Mouse (Mus musculus): ENCODE results near the gene Foxf2.

The Foxf2 gene

DNA sequence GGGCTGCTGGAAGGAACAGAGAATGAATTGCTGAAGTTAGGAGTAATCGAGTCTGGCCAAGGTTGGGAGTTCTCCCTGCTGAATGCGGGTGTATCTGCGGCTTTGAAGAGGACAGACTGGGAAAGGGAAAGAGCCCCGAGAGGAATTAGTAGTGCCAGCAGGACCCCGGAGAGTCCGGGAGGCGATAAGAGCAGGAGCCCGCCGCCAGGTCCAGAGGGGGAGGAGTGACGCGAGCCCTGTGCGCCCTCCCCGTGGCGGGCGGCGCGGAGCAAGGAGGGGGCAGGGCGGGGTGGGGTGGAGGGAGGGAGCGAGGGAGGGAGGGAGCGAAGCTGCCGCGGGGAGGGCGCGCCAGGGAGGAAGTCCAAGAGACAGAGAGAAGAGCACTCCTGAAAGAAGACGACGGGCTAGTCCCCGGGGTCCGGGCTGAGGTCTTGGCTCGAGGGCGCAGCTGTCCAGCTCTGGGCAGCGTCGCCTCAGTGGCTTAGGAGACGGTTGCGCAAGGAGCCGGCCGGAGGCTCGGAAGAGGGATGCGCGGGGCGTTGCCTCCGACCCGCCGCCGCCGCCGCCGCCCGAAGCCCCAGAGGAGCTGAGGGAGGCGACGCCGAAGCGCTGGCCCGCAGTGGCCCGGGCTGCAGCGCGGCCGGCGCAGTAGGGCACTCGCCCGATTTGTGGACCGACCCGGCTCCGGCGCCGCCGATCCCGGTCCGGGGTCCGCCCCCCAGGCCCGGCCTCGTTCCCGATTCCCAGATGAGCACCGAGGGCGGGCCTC, at the start of gene Foxf2:
Foxf2 (plus strand) TSS at position 484 of the 769 bp plus-strand sequence.
- no peak for DNase-seq (ENCODE audit: low read depth, low spot score)

- no peak for DNase-seq (ENCODE audit: low read depth, low spot score)
Measured at GRCm38 (mm10) chr13:31576696-31577095, 48.9 kb upstream of the Foxf2 start.

DNA sequence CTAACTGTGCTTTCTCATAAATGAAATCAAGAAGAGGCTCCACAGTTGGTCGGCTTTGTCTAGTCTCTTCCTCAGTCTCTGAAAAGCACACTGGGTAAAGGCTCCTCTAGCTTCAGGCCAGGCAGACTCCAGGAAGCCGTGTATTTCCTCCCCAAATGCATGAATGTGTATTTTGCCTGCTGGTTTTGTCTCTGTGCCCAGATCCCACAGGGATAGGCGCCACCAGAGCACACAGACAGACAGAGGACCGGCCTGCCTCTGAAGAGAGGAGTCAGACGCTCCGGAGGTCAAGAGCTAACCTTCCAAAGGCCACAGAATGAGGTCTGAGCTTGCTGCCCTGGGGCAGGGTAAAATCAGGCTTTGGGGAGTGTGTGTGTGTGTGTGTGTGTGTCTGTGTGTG, 48.0 kb upstream of the Foxf2 start:
- DNase-seq (ENCODE audit: low read depth, low spot score) = no peak

DNA sequence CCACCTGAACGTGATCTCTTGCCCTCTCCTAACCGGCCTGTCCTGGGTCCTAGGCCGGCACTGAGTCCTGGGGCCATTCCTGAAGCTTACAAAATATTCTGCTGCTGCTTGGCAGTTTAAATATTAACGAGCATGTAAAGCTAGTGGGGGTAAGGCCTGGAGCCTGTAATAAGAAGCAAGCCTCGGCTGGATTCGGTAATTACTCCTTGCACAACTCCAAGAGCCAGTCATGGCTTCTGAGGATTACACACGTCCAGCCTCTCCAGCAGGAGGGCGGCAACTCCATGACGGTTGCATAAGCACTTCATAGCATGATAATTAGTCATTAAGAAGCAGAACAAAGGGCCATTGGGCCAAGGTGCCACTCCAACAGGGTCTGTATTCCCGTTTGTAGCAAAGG, 47.2 kb upstream of the Foxf2 start:
- no peak for DNase-seq (ENCODE audit: low read depth, low spot score)

GRCm38 (mm10) chr13:31579866-31580265, 45.8 kb upstream of the Foxf2 start:
- DNase-seq (ENCODE audit: low read depth, low spot score) = no peak

DNA sequence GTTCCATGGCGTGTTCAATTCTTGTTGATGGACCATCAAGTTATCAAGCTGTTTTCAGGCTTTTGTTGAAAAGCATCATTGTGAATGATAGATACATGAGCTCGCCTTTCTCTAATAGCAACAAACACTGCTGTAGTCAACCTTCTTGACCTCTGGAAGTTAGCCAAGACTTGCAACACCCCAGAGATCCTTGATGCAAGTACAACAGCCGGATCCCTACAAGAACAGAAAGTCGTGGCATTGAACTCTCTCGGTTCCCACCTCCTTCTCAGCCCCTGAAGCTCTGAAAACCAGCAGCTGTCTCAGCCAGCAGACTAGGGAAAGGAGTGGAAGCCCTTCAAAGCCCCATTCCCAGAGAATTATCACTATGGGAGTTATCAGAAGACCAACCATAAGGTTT, 38.3 kb upstream of the Foxf2 start:
- DNase-seq (ENCODE audit: low read depth, low spot score) = no peak

DNA sequence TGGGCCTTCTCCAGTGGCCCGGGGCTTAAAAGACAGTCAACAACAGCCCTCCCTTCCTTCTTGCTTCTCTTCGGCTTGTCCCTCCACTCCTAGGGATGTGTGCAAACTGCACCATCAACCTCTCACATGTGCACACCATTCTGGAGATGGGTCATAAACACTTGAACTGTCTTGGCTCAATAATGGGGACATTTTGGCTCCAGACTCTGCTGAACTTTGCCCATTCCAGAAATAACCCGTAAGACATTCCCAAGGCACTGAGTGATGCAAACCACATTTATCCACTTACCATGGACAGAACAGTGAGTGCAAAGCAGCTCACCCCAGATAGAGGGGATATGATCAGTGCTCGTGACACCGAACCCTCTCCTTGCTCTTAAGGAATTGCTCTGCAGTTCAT, 26.0 kb upstream of the Foxf2 start:
- no peak for DNase-seq (ENCODE audit: low read depth, low spot score)

- no peak for DNase-seq (ENCODE audit: low read depth, low spot score)
Measured at GRCm38 (mm10) chr13:31603964-31604363, 21.7 kb upstream of the Foxf2 start.

DNA sequence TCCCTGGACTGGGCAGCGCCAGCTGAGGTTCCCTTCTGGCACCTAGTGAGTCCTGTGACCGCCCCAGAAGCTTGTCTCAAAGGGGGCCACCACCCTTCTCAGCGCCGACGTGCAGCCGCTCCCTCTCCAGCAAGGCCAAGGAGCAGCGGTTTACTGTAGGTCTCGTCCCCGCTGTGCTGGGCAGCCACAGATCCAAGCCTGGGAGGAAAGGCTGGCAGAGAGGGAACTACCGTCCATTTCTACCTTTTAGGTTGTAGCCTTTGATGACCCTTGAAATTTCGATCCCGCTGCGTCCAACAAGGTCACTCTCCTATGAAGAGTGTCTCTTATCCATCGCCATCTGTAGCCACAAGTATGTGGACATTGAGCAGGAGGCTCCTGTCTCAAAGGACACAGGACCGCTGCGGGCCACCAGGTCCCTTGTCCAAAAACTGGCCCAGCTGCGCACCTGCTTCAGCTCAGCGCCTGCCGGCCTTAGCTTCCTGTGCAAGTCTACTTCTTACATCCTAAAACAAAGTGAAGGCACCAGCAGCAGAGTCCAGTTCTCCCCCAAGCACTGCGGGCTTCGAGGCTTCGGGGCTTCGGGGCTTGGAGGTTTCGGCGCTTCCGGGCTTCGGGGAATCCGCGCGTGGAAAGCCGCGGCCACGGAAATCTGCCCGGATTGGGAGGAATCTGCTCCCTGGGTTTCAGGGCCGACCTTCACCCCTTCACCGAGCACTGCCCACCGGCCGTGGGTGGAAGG, 10.7 kb upstream of the Foxf2 start:
- no peak for DNase-seq (ENCODE audit: low read depth, low spot score)

GRCm38 (mm10) chr13:31615561-31616165, 10.0 kb upstream of the Foxf2 start:
- no peak for DNase-seq (ENCODE audit: low read depth, low spot score)

- DNase-seq (ENCODE audit: low read depth, low spot score) = no peak
Measured at GRCm38 (mm10) chr13:31618001-31618400, 7.6 kb upstream of the Foxf2 start.

- DNase-seq (ENCODE audit: low read depth, low spot score) = no peak
Measured at GRCm38 (mm10) chr13:31618416-31618815, 7.2 kb upstream of the Foxf2 start.

- no peak for DNase-seq (ENCODE audit: low read depth, low spot score)
Measured at GRCm38 (mm10) chr13:31618919-31619655, 6.5 kb upstream of the Foxf2 start.

DNA sequence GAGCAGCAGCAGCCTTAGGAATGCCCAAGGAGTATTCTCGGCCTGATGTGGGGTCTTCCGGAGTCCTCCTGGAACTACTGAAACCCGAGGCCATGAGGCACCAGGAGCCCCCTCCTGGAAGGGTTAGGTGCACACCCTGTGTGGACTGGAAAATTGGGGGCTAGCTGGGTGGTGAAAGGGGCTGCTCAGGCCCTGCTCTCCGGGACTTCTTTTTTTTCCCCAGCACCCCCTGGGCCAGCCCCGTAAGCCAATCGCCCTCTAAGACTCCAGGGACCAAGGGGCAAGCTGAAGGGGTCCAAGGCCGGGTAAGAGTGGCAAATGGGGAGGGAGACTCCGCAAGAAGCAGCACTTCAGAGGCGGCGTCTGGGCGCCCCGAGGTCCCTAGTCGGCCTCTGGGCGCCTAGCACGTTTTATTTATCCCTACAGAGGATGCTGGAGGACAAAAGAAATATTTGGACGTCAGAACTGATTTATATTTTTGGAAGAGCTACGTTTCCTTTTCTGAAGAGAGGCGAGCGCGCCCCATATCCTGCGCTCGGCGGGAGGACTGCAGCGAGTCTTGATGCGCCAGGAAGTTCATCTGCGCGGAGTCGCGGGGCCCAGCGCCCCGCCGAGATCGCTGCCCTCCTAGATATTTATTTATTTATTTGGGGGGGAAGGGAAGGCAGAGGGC, 5.7 kb upstream of the Foxf2 start:
- DNase-seq (ENCODE audit: low read depth, low spot score) = no peak

GRCm38 (mm10) chr13:31620499-31620847, 5.1 kb upstream of the Foxf2 start:
- DNase-seq (ENCODE audit: low read depth, low spot score) = no peak

DNA sequence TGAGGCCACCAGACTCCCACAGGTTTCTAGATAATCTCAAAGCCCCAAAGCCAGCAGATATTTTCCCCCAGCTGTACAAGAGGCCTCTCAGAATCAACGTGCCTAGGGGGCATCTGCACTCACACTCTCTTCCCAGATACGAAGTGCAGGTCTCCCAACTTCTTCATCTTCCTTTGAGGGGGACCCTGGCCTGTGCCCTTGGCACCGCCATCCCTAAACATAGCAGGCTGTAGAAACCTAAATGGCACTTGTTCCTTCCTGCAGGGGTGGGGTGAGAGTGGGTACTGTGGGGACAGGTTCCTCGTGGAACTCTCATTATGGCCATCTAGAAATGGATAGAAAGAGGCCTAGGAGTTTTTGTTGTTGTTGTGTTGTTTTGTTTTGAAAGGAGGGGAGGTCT, 4.7 kb upstream of the Foxf2 start:
- no peak for DNase-seq (ENCODE audit: low read depth, low spot score)

- no peak for DNase-seq (ENCODE audit: low read depth, low spot score)
Measured at GRCm38 (mm10) chr13:31621741-31622140, 3.9 kb upstream of the Foxf2 start.

- DNase-seq (ENCODE audit: low read depth, low spot score) = no peak
Measured at GRCm38 (mm10) chr13:31622371-31622770, 3.2 kb upstream of the Foxf2 start.

- DNase-seq (ENCODE audit: low read depth, low spot score) = no peak
Measured at GRCm38 (mm10) chr13:31623291-31623690, 2.3 kb upstream of the Foxf2 start.

DNA sequence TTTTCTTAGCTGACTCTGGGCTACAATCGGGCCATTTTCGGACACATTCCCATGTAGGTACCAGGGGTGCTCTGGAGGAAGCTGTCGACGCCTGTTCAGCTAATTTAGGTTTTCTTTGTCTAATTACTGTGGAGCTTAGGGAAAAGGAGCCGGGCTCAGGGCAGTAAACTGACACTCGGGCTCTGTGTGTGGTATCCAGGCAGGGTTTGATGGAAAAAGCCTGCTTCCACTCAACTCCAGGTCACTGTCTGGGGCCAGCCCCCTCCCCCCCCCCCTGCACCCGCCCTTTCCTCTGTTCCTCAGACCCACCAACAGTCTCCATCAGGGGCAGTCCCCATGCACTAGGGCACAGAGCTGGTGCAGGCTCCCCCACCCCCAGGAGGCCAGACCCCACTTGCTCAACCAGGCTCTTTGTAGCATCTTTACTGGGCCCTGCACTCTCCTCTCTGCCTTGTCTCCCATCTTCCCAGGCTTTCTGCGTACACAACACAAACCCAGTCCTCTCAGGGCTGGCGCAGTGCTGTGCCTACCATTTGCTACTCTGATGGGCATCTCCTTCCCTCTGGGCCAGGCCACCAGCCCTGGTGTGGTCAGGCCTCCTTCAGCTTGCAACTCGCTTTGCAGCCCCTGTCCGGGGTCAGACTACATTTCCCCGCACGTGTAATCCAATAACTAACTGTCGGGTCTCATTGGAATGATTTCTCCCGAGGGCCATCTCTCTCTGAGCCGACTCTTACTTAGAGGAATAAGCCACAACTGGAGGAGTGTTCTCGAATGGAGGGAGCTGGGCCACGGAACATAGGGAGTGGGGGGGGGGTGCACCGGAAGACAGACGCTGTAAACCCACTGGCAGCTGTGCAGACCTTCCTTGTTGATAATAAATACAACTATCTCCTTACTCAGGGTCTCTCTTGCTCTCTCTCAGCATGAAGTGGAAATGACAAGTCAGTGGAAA, 1.4 kb upstream of the Foxf2 start:
- DNase-seq (ENCODE audit: low read depth, low spot score) = no peak

GRCm38 (mm10) chr13:31624966-31625332, 667 bp upstream of the Foxf2 start:
- DNase-seq (ENCODE audit: low read depth, low spot score) = no peak

All from embryo, embryonic 11.5 days (tissue).